Mouse (Mus musculus) activated CD4-positive, CD25-positive, alpha-beta regulatory T cell, adult 4 months (primary cell): ENCODE measurements around the gene Olfr543. TPM values are rescaled to one million over a fixed set of nuclear protein-coding genes. Genes with fewer than 3 reads are reported as not detected.

ENCODE experiments used
- ATAC-seq: one replicate; pipeline ENCODE4 v1.8.0; 2017
- polyA plus RNA-seq, 2 experiments: library from polyadenylated mRNA; unstranded; fragments of 100-300 nt; shearing (Covaris generic); gene quantifications; one replicate each; pipeline ENCODE4 v1.2.1; 2017

Olfr543 gene
- polyA plus RNA-seq, 2 experiments from 2014 or later, result 0.29 TPM; not detected in 1

DNA sequence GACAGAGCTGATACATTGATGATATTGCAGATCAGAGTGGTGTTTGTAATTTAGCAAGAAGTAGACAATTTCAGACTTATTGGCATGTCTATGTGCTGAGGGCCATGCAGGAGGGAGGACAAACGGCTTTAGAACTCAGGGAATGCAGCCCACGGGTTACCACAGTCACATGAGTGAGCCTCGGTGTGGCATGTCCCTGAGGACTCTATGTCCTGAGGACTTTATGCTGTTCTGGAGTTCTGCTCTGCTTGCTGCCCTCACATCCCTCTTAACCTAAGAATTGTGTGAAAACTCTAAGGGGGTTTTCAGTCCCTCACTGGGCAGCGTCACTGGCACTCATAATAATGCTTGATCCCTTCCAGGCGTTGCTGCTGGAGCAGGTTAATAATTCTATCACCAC, 8.8 kb downstream of the Olfr543 start:
- no peak for ATAC-seq

DNA sequence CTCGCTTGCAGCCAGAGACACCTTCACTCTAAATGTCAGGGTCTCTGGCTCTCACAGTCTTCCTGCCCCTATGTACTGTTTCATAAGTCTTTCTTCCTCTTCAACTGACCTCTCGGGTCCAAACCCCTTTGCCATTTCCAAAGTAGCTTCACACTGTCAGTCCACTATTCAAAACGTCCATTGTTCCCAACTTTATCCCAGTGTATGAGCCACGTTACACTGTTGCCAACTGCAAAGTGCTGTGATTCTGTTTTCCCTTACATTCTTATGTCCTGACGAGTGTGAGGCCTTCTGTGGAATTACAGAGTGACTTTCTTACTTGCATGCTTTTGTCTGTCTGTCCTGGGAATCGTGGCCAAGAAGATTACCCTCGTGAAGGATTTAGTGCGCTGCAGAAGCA, 13.9 kb downstream of the Olfr543 start:
- no peak for ATAC-seq

DNA sequence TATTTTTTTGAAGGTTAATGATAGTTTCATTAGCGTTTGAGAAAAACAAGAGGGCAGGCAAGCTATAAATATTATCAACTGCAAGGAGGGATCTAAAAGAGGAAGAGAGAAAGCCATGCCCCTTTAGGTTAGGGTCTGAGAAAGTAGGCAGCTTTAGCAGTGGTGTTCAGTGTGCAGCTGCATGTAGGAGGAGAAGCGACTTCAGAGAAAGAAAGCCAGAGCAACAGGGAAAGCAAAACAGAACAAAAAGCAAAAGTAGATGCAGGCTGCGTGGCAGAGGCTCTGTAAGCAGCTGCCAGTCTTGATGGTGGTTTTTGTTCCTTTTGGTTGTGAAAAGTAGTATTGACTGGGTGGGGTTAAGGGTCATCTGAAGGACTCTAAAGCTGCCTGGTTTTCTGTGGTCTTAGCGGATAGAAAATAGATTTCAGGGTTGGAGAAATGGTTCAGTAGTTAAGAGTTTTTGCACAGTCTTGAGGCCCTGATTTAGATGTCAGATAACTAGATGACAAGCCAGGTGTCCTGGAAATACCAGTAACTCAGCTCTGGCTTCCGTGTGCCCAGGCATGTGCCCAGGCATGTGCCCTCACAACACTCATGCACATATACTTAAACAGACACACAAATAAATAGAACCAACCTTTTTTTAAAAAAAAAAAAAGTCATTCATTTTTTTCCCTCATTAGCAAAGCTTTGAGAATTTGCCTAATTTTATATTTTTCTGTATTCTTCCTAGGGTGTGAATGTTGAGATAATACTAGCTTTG, 22.7 kb downstream of the Olfr543 start:
- ATAC-seq, result no peak

DNA sequence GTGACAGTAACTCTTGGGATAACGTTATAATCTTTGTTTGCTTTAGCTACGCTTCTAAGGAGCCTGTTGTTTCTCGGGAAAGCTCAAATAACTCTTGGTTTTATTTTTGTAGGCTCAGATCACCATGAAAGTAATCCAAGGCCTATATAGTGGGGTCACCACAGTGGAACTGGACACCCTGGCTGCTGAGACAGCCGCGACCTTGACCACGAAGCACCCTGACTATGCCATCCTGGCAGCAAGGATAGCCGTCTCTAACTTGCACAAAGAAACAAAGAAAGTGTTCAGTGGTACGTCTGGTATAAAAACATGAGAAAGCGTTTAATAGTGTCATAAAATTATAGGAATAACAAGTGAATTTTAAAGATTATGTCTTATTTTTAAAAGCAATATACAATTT, 35.0 kb downstream of the Olfr543 start:
- ATAC-seq, result no peak

DNA sequence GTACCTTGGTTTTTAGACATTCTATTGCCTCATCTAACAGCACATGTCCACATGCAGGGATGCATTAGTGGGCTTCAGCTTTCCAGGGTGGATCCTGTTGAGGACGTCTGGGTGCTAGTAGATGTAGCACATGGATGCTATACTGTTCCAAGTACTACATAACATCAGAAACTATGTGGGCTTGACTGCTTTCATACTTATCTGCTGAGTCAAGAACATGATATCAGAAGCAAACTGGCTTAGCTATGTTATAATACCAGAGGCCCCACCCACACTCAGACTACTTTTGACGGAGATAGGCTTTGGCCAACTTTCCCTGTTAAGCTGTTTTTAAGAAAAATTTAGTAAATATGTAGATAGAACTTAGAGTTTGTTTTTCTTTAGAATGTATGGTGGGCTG, 37.2 kb downstream of the Olfr543 start:
- no peak for ATAC-seq

DNA sequence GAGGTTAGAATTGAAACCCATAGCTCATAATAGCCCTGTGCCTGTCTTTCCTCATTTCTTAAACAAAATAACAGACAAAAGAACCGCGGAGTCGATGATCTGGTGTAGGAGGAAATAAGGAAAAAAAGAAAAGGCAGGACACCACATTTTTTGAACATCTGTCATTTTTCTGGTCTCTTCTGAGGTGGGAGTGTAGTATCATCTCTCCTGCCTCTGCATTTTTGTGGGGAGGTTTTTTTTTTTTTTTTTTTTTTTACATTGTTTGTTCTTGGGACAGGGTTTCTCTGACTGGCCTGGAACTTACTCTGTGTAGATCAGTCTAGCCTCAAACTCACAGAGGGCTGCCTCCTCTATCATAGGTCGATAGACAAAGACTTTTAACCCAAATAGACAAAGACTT, 39.0 kb downstream of the Olfr543 start:
- no peak for ATAC-seq

DNA sequence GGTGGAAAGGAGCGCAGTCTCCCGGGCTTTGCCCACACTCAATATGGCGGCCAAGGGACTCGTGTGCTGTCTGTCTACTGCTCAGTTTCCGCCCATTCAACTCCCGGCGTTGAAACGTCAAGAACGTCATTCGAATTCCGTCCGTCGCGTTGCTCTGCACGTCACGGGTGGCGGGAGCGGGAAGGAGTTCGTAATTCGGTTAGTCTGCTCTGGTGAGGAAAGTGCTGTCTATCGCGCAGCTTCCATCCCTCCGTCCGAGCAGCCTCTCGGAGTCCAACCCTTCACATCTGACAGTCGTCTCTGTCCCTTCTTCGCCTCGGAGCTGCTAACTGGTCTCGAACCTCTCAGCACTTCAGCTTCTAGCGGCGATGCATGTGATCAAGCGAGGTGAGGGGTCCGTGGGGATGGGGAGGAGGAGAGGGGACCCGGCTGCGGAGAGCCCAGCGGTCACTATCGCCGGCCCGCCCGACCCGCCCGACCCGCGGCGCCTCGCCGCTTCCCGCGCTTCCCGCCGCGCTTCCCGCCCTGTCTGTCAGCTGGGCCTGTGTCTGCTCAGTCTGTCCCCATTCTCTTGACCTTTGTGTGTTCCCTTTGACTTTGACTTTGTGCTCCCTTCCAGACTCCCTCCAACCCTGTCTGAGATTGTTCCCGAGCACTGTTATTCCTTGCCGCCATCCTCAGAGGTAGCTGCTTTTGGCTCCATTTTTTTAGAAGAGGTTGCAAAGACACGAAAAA, 39.7 kb downstream of the Olfr543 start, which contains the start of gene Rrm1:
Rrm1 (plus strand) TSS at position 39 of the 735 bp plus-strand sequence.
- ATAC-seq, result peak; percentile 99

DNA sequence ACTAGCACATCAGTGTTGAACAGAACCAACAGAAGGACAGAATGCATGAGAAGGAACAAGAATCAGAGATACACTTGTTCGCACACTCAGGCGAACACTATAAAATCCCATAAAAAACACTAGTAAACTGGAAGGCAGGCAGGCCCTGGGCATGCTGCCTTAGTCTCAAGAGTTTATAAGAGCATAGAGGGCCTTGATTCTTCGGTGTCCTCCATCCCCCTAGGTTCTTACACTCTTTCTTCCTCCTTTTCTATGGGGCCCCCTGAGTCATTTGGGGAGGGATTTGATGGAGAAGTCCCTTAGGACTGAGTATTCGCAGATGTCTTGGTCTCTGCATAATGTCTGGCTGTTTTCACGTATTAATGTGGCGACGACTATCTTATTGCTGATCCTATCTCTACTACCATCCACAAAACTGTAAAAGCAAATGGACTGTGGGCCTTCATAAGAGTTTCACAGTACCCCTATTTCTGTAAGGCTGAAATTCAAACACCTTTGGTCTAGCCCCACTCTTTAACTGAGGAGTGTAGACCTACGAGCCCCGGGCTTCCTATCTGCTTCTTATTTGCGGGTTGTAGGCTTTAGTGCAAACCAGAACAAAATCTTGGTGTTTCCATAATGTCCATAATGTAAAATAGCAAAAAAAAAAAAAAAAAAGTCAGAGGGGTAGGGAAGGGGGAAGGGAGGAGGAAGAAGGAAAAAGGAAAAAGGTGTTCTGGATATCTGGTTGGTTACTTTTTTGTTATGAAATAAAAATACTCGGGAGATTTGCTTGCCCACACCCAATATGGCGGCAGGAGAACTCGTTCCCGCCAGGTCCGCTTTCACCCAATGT, 40.4 kb downstream of the Olfr543 start:
- ATAC-seq, result no peak

DNA sequence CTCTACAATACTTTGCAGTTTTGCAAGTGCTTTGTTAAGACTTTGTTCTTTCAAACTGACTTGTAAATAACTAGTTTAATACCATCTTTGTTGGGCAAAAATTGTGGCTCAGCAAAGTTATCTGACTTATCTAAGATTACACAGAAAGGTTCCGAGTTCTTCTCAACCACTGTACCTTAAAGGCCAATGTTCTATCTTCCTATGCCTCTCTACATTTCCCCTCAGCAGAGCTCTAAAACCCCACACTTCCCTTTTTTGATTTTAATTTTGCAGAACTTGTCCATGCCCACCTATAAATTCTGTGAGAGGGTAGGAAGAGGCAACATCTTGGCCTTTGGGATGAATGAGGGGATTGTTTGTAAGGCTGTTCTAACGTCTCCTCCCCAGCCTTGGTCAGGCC, 47.1 kb downstream of the Olfr543 start:
- no peak for ATAC-seq

Other genes starting within 250 kb of the Olfr543 start
- gene Rhog, start 225.6 kb downstream of the Olfr543 start, polyA plus RNA-seq, result 100 to 1,000 TPM; 179 to 195 TPM
- gene Stim1, start 213.9 kb downstream of the Olfr543 start, polyA plus RNA-seq, result 10 to 100 TPM; 39.4 to 46.8 TPM
- 10 to 100 TPM; 82.6 to 87.8 TPM for gene Rrm1, start 40.0 kb downstream of the Olfr543 start, polyA plus RNA-seq
- gene Olfr544, start 6.6 kb upstream of the Olfr543 start, polyA plus RNA-seq, result under 1 TPM in 1 of 2 experiments, not detected in 1; 0.17 TPM
- not detected for gene Olfr545, start 17.9 kb upstream of the Olfr543 start, polyA plus RNA-seq
- gene Olfr547, start 53.1 kb upstream of the Olfr543 start, polyA plus RNA-seq, result not detected
- gene Olfr548-ps1, start 59.2 kb upstream of the Olfr543 start, polyA plus RNA-seq, result not detected
- gene Olfr549, start 68.2 kb upstream of the Olfr543 start, polyA plus RNA-seq, result not detected
- 10 to 100 TPM in 1 of 2 experiments, 1 to 10 TPM in 1; 9.7 to 10.3 TPM for gene Trim21, start 83.8 kb upstream of the Olfr543 start, polyA plus RNA-seq
- gene Olfr550, start 89.8 kb upstream of the Olfr543 start, polyA plus RNA-seq, result under 1 TPM in 1 of 2 experiments, not detected in 1; 0.11 TPM
- gene Olfr551, start 110.2 kb upstream of the Olfr543 start, polyA plus RNA-seq, result under 1 TPM in 1 of 2 experiments, not detected in 1; 0.08 TPM
- not detected for gene Olfr552, start 116.1 kb upstream of the Olfr543 start, polyA plus RNA-seq
- gene Olfr553, start 136.5 kb upstream of the Olfr543 start, polyA plus RNA-seq, result not detected
- gene Olfr554, start 156.8 kb upstream of the Olfr543 start, polyA plus RNA-seq, result not detected
- not detected for gene Olfr555, start 177.1 kb upstream of the Olfr543 start, polyA plus RNA-seq
- gene Olfr556, start 183.2 kb upstream of the Olfr543 start, polyA plus RNA-seq, result under 1 TPM in 1 of 2 experiments, not detected in 1; 0.12 TPM
- gene Trim68, start 205.6 kb upstream of the Olfr543 start, polyA plus RNA-seq, result 1 to 10 TPM; 9.2 to 9.3 TPM
- not detected for gene Olfr557, start 214.2 kb upstream of the Olfr543 start, polyA plus RNA-seq
- not detected for gene Olfr558, start 220.5 kb upstream of the Olfr543 start, polyA plus RNA-seq
- gene Olfr33, start 237.4 kb upstream of the Olfr543 start, polyA plus RNA-seq, result not detected
- not detected for gene Olfr559, start 245.8 kb upstream of the Olfr543 start, polyA plus RNA-seq